Mouse (Mus musculus) liver, embryonic 13.5 days (tissue): ENCODE data around the gene Olfr767. TPM values are rescaled to one million over a fixed set of nuclear protein-coding genes. Genes with fewer than 3 reads are reported as not detected.
"Not testable (repeated sequence)": the region's sequence is repeated elsewhere in the genome, so short reads cannot be mapped to it uniquely, and the experiment has no call there.

Experiments used
- ATAC-seq: fragments of 200-750 bp; cut with Nextera tagmentation; 2 replicates; pipeline ENCODE4 v1.8.0; 2017; ENCODE audit warnings: low read depth, mild to moderate bottlenecking, moderate number of reproducible peaks, moderate library complexity
- DNase-seq: peaks from one replicate; pipeline ENCODE4 v3.0.0; 2022
- H3K27ac ChIP-seq: fragments of 300-500 bp; sonication (generic); 2 replicates; pipeline ENCODE4 v1.5.1; 2015; ENCODE audit warnings: moderate library complexity, mild to moderate bottlenecking, inconsistent platforms
- H3K27me3 ChIP-seq: fragments of 300-500 bp; sonication (generic); 2 replicates; pipeline ENCODE4 v1.6.1; 2015; ENCODE audit warnings: mild to moderate bottlenecking, inconsistent platforms
- H3K36me3 ChIP-seq: fragments of 300-500 bp; sonication (generic); 2 replicates; pipeline ENCODE4 v1.6.1; 2015; ENCODE audit warnings: mild to moderate bottlenecking, inconsistent platforms
- H3K4me1 ChIP-seq: fragments of 300-500 bp; sonication (generic); replicated peaks from 2 replicates; pipeline ENCODE4 v1.6.1; 2015; ENCODE audit warnings: inconsistent platforms
- H3K4me2 ChIP-seq: fragments of 300-500 bp; sonication (generic); 2 replicates; pipeline ENCODE4 v1.6.1; 2015; ENCODE audit warnings: inconsistent platforms, mild to moderate bottlenecking, moderate library complexity
- H3K4me3 ChIP-seq: fragments of 300-500 bp; sonication (generic); replicated peaks from 2 replicates; pipeline ENCODE4 v1.5.1; 2015; ENCODE audit warnings: mild to moderate bottlenecking, inconsistent platforms
- H3K9ac ChIP-seq: fragments of 300-500 bp; sonication (generic); 2 replicates; pipeline ENCODE4 v1.6.1; 2015; ENCODE audit warnings: mild to moderate bottlenecking, inconsistent platforms
- H3K9me3 ChIP-seq: fragments of 300-500 bp; sonication (generic); replicated peaks from 2 replicates; pipeline ENCODE4 v1.6.1; 2016; ENCODE audit warnings: inconsistent platforms
- WGBS: fragments of 180-500 bp; shearing (Covaris S2); methylation state at CpG from one replicate; pipeline ENCODE4 v1.1.7; 2015; ENCODE audit not compliant: insufficient replicate concordance; 5-methylcytosine and 5-hydroxymethylcytosine counted together
- polyA plus RNA-seq: library from polyadenylated mRNA; unstranded; fragments of >200 nt; fragmentation: Nextera tagmentation; extraction: Ambion mirVana; gene quantifications from 2 replicates; pipeline ENCODE4 v1.2.1, GENCODE M21; 2015

Gene Olfr767
- not detected in 2 replicates for polyA plus RNA-seq

DNA sequence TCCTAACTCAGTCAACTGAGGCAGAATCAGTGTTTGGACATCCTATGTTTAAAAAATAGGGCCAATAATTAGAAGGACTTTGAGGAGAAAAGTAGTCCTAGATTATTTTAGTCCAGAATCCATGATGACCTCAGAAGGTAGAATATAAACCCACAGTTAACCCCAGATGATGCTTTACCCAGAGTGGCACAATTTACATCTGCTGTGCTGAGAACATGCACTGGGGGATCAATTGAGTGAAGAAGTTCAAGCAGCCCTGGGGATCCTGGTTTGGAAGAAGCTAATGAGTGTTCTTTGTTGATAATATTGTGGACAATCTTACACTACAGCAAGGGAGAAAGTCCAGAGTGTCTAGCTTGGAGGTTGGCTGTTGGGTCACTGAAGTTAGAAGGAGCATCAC is at the start of gene Olfr767:
Olfr767 (minus strand) TSS at position 101 of the 400 bp plus-strand sequence.
- H3K4me1 ChIP-seq, H3K27ac ChIP-seq, H3K27me3 ChIP-seq, H3K4me3 ChIP-seq, H3K4me2 ChIP-seq, ATAC-seq, H3K9me3 ChIP-seq, H3K36me3 ChIP-seq, H3K9ac ChIP-seq, DNase-seq: not testable (repeated sequence)

DNA sequence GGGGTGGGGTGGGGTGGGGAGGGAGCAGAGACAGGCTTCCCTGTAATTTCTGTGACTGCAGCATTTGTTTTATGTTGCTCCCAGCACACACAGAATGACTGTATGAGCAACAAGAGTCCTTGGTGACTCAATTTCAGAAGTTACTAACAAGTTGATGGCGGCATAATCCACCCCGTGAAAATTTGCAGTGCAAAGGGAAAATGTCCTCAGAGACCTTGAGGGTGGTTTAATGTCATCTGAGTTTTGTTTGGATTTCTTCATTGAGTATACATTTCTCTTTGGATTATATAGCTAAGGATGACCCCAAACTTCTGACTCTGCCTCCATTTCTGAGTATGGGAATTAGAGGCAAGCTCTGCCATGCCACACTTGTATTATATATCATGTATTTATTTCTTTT is 35.1 kb upstream of the Olfr767 start, which contains the start of gene Olfr769:
Olfr769 (minus strand) TSS at position 101 of the 400 bp plus-strand sequence.
- DNase-seq (no peak), ATAC-seq (no peak)
- WGBS, result 68% methylated on average over 2 of the region's 2 CpGs
- Histone ChIP-seq H3K9me3 (0 out of 2 replicates have a peak, but pooled peaks cover 4% of the 10 kb centered on the region), H3K9ac (no peak within 1 kb of the TSS), H3K4me2 (no peak within 1 kb of the TSS), H3K4me3 (no peak within 1 kb of the TSS), H3K4me1 (no peaks in the 10 kb centered on the region), H3K27me3 (no peaks in the 10 kb centered on the region), H3K36me3 (no peaks in the 10 kb centered on the region), H3K27ac (no peak within 1 kb of the TSS)

DNA sequence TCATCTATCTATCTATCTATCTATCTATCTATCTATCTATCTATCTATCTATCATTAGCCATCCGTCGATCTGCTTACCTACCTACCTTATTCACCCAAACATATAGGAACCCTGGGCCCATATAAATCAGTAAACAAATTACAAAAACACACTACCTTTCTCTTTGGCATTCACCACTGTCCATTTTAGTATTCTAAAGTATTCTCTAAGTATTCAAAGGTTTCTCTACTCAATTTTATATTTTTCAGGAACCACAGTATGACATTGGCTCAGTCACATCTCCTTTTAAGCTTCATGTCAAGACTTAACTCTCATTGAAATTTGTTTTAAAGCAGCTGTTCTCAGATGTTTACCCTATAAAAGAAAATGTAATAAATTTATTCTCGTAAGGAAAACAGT is 32.4 kb upstream of the Olfr767 start:
- Histone ChIP-seq H3K4me1 (no peaks in the 10 kb centered on the region), H3K4me2 (no peak overlapping the region), H3K9me3 (peaks cover 15% of the 10 kb centered on the region), H3K36me3 (no peaks in the 10 kb centered on the region), H3K4me3 (no peak overlapping the region), H3K27me3 (no peaks in the 10 kb centered on the region), H3K27ac (no peak overlapping the region), H3K9ac (no peak overlapping the region)
- 86% methylated on average over 3 of the region's 3 CpGs for WGBS
- no peak for ATAC-seq
- no peak for DNase-seq

DNA sequence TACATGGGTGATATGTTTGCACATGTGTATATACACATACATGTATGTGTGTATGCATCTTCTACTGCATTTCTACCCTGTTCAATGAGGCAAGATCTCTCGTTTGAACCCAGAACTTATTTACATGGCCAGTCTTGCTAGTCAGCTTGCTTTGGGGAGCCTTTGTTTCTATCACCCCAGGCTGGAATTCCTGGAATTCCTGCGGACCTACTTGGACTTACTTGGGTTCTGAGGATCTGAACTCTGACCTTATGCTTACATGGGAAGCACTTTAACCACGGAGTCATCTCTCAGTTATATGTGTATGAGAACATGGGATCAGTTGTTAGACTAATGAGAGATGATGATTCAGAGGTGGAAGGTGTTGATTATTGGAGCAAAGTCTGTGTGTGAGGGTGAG is 18.5 kb upstream of the Olfr767 start:
- Histone ChIP-seq H3K27ac (no peak overlapping the region), H3K27me3 (no peaks in the 10 kb centered on the region), H3K4me2 (no peak overlapping the region), H3K36me3 (no peaks in the 10 kb centered on the region), H3K9me3 (peaks cover 4% of the 10 kb centered on the region; the same call in 1 of the 2 replicates), H3K9ac (no peak overlapping the region), H3K4me1 (no peaks in the 10 kb centered on the region), H3K4me3 (no peak overlapping the region)
- ATAC-seq (no peak), DNase-seq (no peak)
- 32% methylated on average over 3 of the region's 3 CpGs for WGBS

DNA sequence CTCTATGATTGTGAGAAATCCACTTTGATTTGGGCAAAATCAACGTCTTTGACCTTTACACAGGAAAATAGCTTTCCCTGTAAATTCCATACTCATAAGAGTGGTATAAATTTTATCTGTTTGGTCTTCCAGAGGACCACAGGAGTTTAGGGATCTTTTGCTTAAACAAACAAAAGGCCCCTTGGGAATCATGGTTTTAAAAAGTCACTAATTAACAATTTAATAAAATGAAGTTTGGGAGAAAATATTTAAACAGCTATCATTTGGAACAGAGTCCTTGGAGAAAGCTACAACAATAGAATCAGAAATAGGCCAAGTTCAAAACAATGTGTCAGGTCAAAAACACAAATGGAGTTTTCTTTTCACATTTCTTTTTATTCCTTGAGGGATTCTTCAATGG is 16.6 kb upstream of the Olfr767 start, which contains the start of gene Olfr768:
Olfr768 (minus strand) TSS at position 101 of the 400 bp plus-strand sequence.
- H3K4me2 ChIP-seq, result no peak within 1 kb of the TSS
- no peak within 1 kb of the TSS for H3K9ac ChIP-seq
- no peaks in the 10 kb centered on the region for H3K36me3 ChIP-seq
- H3K4me1 ChIP-seq, result no peaks in the 10 kb centered on the region
- 48% methylated on average over 1 of the region's 1 CpGs for WGBS
- DNase-seq, result no peak
- no peaks in the 10 kb centered on the region for H3K27me3 ChIP-seq
- ATAC-seq, result no peak
- H3K27ac ChIP-seq, result no peak within 1 kb of the TSS
- no peak within 1 kb of the TSS for H3K4me3 ChIP-seq
- H3K9me3 ChIP-seq, result peaks cover under 1% of the 10 kb centered on the region; the same call in 1 of the 2 replicates

DNA sequence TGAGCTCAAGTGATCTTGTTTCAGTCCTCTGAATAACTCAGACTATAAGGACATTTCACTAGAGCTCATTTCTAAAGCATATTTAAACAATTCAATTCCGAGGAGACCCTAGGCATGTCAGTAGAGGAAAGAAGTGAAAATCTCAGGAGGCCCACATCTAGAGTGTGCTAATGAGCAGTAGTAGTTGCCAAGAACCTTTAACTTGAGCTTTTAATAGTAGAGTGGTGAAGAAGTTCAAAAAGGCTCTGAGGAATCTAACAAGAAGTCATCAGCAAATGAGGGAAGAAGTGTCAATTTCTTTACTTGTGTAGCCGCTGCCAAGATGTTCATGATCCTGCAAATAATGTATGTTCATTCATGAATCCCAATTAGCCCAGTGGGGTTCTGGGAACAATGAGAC is 13.8 kb downstream of the Olfr767 start, which contains the start of gene Olfr766-ps1:
Olfr766-ps1 (minus strand) TSS at position 101 of the 400 bp plus-strand sequence.
- Histone ChIP-seq H3K9ac (no peak within 1 kb of the TSS), H3K27me3 (no peaks in the 10 kb centered on the region), H3K4me2 (no peak within 1 kb of the TSS), H3K4me1 (no peaks in the 10 kb centered on the region), H3K36me3 (no peaks in the 10 kb centered on the region), H3K4me3 (no peak within 1 kb of the TSS), H3K9me3 (no peaks in the 10 kb centered on the region), H3K27ac (no peak within 1 kb of the TSS)
- ATAC-seq (no peak), DNase-seq (no peak)
- 63% methylated on average over 2 of the region's 2 CpGs for WGBS

DNA sequence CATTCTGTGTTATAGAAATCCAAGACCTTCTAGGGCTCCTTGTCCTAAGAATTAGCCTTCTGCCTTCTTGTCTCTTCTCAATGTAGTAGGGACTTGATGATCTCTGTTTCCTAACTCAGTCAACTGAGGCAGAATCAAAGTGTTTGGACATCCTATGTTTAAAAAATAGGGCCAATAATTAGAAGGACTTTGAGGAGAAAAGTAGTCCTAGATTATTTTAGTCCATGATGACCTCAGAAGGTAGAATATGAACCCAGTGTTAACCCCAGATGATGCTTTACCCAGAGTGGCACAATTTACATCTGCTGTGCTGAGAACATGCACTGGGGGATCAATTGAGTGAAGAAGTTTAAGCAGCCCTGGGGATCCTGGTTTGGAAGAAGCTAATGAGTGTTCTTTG is 32.8 kb downstream of the Olfr767 start, which contains the start of gene Olfr765:
Olfr765 (minus strand) TSS at position 101 of the 400 bp plus-strand sequence.
- H3K9me3 ChIP-seq, H3K4me3 ChIP-seq, H3K9ac ChIP-seq, DNase-seq, H3K27me3 ChIP-seq, H3K4me1 ChIP-seq, H3K36me3 ChIP-seq, H3K4me2 ChIP-seq, ATAC-seq, H3K27ac ChIP-seq: not testable (repeated sequence)

DNA sequence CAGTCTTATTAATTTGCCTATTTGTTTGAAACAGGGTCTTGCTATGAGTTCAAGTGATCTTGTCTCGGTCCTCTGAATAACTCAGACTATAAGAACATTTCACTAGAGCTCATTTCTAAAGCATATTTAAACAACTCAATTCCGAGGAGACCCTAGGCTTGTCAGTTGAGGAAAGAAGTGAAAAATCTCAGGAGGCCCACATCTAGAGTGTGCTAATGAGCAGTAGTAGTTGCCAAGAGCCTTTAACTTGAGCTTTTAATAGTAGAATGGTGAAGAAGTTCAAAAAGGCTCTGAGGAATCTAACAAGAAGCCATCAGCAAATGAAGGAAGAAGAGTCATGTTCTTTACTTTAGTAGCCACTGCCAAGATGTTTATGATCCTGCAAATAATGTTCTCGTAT is 42.9 kb downstream of the Olfr767 start, which contains the start of gene Olfr764-ps1:
Olfr764-ps1 (minus strand) TSS at position 101 of the 400 bp plus-strand sequence.
- DNase-seq, result no peak
- Histone ChIP-seq H3K27ac (no peak within 1 kb of the TSS), H3K27me3 (no peaks in the 10 kb centered on the region), H3K9ac (no peak within 1 kb of the TSS), H3K4me2 (no peak within 1 kb of the TSS), H3K36me3 (no peaks in the 10 kb centered on the region), H3K4me3 (no peak within 1 kb of the TSS), H3K9me3 (no peaks in the 10 kb centered on the region), H3K4me1 (no peaks in the 10 kb centered on the region)
- WGBS, result 56% methylated on average over 3 of the region's 3 CpGs
- no peak for ATAC-seq

DNA sequence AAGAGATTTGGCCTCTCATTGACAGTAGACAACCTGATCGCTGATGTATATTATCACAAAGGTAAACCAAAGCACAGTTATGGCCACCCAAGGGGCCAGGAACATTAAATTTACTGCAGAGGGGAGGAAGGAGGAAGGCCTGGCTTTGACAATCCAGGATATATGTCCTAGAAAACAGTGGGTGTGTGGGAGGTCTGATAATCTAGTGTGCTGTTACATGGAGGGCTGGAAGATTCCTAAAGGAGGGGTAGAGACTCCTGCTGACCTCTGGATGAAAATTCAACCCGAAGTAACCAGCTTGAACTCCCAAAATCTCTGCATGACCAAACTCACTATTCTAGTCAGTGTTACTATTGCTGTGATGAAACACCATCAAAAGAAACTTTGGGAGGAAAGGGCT is 54.4 kb downstream of the Olfr767 start:
- no peak overlapping the region for H3K27ac ChIP-seq
- ATAC-seq, result no peak
- no peak overlapping the region for H3K4me2 ChIP-seq

DNA sequence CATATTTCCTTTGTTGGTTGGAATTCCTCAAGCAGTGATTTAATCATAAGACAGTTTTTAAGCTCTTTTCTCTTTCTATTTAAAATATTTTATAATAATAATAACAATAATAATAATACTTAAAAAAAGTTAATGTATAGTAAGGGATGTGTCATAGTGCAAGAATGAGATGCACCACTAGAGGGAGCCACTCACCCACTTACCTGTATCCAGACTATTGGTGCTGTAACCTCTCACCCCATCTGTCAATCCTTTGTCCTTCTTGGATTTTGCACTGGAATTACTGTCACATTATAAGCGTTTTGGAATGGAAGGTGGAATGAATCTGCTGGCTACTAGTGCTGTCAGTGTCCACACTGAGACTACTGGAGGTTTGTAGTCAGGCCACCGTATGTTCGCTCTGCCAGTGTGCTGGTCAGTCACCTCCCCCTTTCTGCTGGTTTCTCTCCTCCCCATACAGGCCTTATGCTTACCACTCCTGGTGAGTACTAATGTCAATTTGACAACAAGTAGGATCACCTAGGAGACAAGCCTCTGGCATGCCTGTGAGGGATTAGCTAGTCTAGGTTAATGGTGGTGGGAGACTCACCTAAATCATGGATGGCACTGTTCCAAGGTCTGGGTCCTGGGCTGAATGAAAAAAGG is 56.6 kb downstream of the Olfr767 start:
- no peaks in the 10 kb centered on the region for H3K27me3 ChIP-seq
- no peaks in the 10 kb centered on the region for H3K4me1 ChIP-seq
- no peaks in the 10 kb centered on the region for H3K36me3 ChIP-seq
- no peak overlapping the region for H3K27ac ChIP-seq
- DNase-seq (no peak), ATAC-seq (no peak)
- no peak overlapping the region for H3K4me2 ChIP-seq
- no peaks in the 10 kb centered on the region for H3K9me3 ChIP-seq
- H3K4me3 ChIP-seq, result no peak overlapping the region
- no peak overlapping the region for H3K9ac ChIP-seq
- WGBS, result 60% methylated on average over 3 of the region's 3 CpGs

More for the DNA sequence above, 54.4 kb downstream of the Olfr767 start:
- no peaks in the 10 kb centered on the region for H3K27me3 ChIP-seq
- no peaks in the 10 kb centered on the region for H3K9me3 ChIP-seq
- no peaks in the 10 kb centered on the region for H3K36me3 ChIP-seq
- DNase-seq, result no peak
- no peak overlapping the region for H3K4me3 ChIP-seq
- WGBS, result 48% methylated on average over 2 of the region's 2 CpGs
- H3K9ac ChIP-seq, result no peak overlapping the region
- H3K4me1 ChIP-seq, result no peaks in the 10 kb centered on the region
